Mouse (Mus musculus): ENCODE data around the gene Usp35.

- TF ChIP-seq CTCF (IDR thresholded peaks at IDR 0.05; ENCODE audit: insufficient read depth, low read depth, low read length) (no peak), POLR2A (IDR thresholded peaks at IDR 0.05; ENCODE audit: insufficient read depth, low read depth, low read length) (no peak)
These were observed 19.0 kb downstream of the Usp35 start for GRCm38 (mm10) chr7:97312856-97313255.
